Mouse (Mus musculus) spleen, adult 2 months (tissue): ENCODE measurements at regions not wholly inside any gene's neighbourhood (a gene's known extent, or its start where the extent isn't known, plus 50 kb on each side); places are given as distances from the start of the nearest gene placed in this dataset.

ENCODE experiments used
- DNase-seq, 2 experiments: peaks; one replicate each; pipeline versions ENCODE4 v3.0.0 to v3.0.0-alpha.2; 2012 to 2021; ENCODE audit warnings: low spot score in 2 of 2, low read depth in 1 of 2
- H3K27ac ChIP-seq: fragments of 200-500 bp; 2 replicates; pipeline ENCODE4 v1.5.1; 2012; ENCODE audit warnings: low read length, inconsistent platforms; ENCODE audit not compliant: insufficient read depth
- H3K27me3 ChIP-seq: fragments of 200-500 bp; 2 replicates; pipeline ENCODE4 v1.6.1; 2012; ENCODE audit warnings: mild to moderate bottlenecking, moderate library complexity, low read length, inconsistent platforms; ENCODE audit not compliant: control insufficient read depth, insufficient read depth
- H3K36me3 ChIP-seq: fragments of 200-500 bp; 2 replicates; pipeline ENCODE4 v1.6.1; 2012; ENCODE audit warnings: mild to moderate bottlenecking, low read length, inconsistent platforms; ENCODE audit not compliant: control insufficient read depth, insufficient read depth
- H3K4me1 ChIP-seq: fragments of 200-500 bp; 2 replicates; pipeline ENCODE4 v1.6.1; 2011; ENCODE audit warnings: inconsistent platforms; ENCODE audit not compliant: control insufficient read depth, insufficient read depth, insufficient read length
- H3K4me3 ChIP-seq: fragments of 200-500 bp; 2 replicates; pipeline ENCODE4 v1.5.1; 2011; ENCODE audit warnings: mild to moderate bottlenecking, inconsistent platforms; ENCODE audit not compliant: insufficient read depth, insufficient read length; ENCODE audit errors: extremely low read depth
- CTCF ChIP-seq: fragments of 200-500 bp; IDR thresholded peaks from 2 replicates; pipeline ENCODE4 v1.5.1; 2011; ENCODE audit warnings: mild to moderate bottlenecking, inconsistent platforms; ENCODE audit not compliant: insufficient read depth, insufficient read length, insufficient replicate concordance; ENCODE audit errors: extremely low read depth
- POLR2A ChIP-seq: fragments of 200-500 bp; IDR thresholded peaks from 2 replicates; pipeline ENCODE4 v1.6.1; 2011; ENCODE audit warnings: low read depth, low read length, inconsistent platforms
- WGBS: fragments of 180-500 bp; shearing (Covaris S2); methylation state at CpG from one replicate; pipeline ENCODE4 v1.1.7; 2018; 5-methylcytosine and 5-hydroxymethylcytosine counted together

GRCm38 (mm10) chr9:52591188-52591587 is 88.4 kb downstream of the AI593442 start:
- TF ChIP-seq POLR2A (no peak), CTCF (no peak)
- 89% methylated on average over 3 of the region's 3 CpGs for WGBS
- no peak for DNase-seq
- Histone ChIP-seq H3K27ac (no peak overlapping the region), H3K36me3 (no peaks in the 10 kb centered on the region), H3K4me3 (no peak overlapping the region), H3K27me3 (no peaks in the 10 kb centered on the region), H3K4me1 (no peaks in the 10 kb centered on the region)

- Histone ChIP-seq H3K27me3 (no peaks in the 10 kb centered on the region), H3K4me3 (no peak overlapping the region), H3K4me1 (no peaks in the 10 kb centered on the region), H3K36me3 (no peaks in the 10 kb centered on the region), H3K27ac (no peak overlapping the region)
- 62% methylated on average over 4 of the region's 4 CpGs for WGBS
- DNase-seq, result no peak
- no peak for TF ChIP-seq CTCF
- TF ChIP-seq POLR2A, result no peak
Observed at GRCm38 (mm10) chr9:52574066-52574465, 105.5 kb downstream of the AI593442 start.

GRCm38 (mm10) chr9:52551577-52552281 is 127.9 kb downstream of the AI593442 start:
- 60% methylated on average over 2 of the region's 2 CpGs for WGBS
- TF ChIP-seq POLR2A (no peak), CTCF (no peak)
- no peaks in the 10 kb centered on the region for H3K4me1 ChIP-seq
- H3K36me3 ChIP-seq, result no peaks in the 10 kb centered on the region
- DNase-seq, result no peak
- no peaks in the 10 kb centered on the region for H3K27me3 ChIP-seq
- H3K27ac ChIP-seq, result no peak overlapping the region
- H3K4me3 ChIP-seq, result no peak overlapping the region

- H3K27ac ChIP-seq, result no peak overlapping the region
- DNase-seq, result no peak
- H3K4me1 ChIP-seq, result no peaks in the 10 kb centered on the region
- H3K36me3 ChIP-seq, result no peaks in the 10 kb centered on the region
- 89% methylated on average over 2 of the region's 2 CpGs for WGBS
- no peak overlapping the region for H3K4me3 ChIP-seq
- TF ChIP-seq CTCF, result no peak
- no peak for TF ChIP-seq POLR2A
- no peaks in the 10 kb centered on the region for H3K27me3 ChIP-seq
Observed at GRCm38 (mm10) chr9:52546071-52546470, 133.5 kb downstream of the AI593442 start.

DNA sequence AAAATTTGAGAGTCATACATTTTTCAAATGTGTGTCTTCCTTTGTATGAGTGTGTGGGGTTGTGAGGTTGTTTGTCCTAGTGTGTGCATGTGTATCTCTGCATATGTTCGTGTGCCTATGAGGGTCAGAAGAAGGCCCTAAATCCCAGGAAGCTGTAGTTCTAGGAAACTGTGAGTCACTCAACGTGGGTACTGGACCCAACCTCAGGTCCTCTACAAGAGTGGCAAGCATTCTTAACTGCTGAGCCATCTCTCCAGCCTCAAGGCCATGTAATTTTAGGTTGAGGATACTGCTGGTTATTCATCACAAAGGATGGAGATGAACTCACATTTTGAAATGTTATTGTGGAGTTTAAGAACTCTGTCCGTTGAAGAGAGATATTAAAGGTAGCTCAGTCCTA is 140.5 kb downstream of the AI593442 start:
- WGBS, result 81% methylated on average over 3 of the region's 3 CpGs
- no peaks in the 10 kb centered on the region for H3K36me3 ChIP-seq
- no peak overlapping the region for H3K27ac ChIP-seq
- no peak overlapping the region for H3K4me3 ChIP-seq
- no peaks in the 10 kb centered on the region for H3K27me3 ChIP-seq
- no peak for TF ChIP-seq POLR2A
- TF ChIP-seq CTCF, result no peak
- no peak for DNase-seq
- no peaks in the 10 kb centered on the region for H3K4me1 ChIP-seq

DNA sequence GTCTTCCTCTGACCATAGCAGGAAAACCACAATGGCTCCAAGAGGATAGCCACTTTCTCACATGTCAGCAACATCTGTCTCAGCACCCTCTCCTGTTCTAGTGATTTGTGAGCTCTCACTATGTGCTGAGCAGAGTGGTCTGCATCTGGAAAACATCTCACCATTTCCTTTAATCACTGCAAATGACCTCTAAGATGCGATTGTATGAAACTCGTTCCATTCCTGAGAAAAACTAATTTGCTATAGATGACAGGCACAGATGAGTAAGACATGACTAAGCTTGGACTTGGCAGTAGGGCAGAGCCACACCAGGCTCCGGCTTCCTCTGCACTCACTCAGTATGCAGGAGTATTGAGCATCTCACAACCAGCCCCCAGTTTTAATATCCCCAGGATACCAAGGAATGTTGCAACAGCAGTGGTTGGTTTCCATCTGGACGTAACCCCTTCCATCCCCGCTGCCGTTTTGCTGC is 150.1 kb downstream of the AI593442 start:
- Histone ChIP-seq H3K27me3 (no peaks in the 10 kb centered on the region), H3K36me3 (no peaks in the 10 kb centered on the region), H3K4me1 (no peaks in the 10 kb centered on the region), H3K4me3 (no peak overlapping the region), H3K27ac (no peak overlapping the region)
- WGBS, result 74% methylated on average over 6 of the region's 6 CpGs
- TF ChIP-seq CTCF (no peak), POLR2A (no peak)
- DNase-seq, result no peak

DNA sequence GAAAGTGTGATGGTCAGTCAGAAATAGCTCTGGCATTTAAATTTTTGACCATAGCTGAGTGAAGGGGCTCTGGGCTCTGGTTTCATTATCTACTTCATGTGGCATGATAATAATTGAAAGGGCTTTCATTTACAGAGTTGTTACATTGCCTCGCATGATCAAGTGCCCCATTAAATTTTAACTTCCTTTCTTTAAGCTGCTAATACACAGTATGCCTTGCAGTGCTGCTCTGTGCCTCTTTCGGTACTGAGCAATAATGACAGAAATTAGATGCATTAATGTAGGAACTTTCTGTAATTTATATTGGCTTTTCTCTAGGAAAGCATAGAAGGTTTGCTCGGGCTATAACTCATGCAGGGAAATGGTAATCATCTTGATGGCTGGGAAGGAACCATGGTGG is 179.1 kb downstream of the AI593442 start:
- no peaks in the 10 kb centered on the region for H3K27me3 ChIP-seq
- TF ChIP-seq POLR2A (no peak), CTCF (no peak)
- no peaks in the 10 kb centered on the region for H3K4me1 ChIP-seq
- H3K36me3 ChIP-seq, result no peaks in the 10 kb centered on the region
- 81% methylated on average over 3 of the region's 3 CpGs for WGBS
- no peak for DNase-seq
- H3K27ac ChIP-seq, result no peak overlapping the region
- no peak overlapping the region for H3K4me3 ChIP-seq
